Mouse (Mus musculus) CH12F3 (cell line): Measurements from ENCODE around the gene Zfp235.

ENCODE experiments used
- in situ Hi-C: fragments of 300-500 bp; cut with MboI; formaldehyde crosslinking; loops from 2 replicates; pipeline ENCODE4 v1.14.3; 2020; ENCODE audit warnings: low sequenced_read_pairs

Zfp235 gene

DNA sequence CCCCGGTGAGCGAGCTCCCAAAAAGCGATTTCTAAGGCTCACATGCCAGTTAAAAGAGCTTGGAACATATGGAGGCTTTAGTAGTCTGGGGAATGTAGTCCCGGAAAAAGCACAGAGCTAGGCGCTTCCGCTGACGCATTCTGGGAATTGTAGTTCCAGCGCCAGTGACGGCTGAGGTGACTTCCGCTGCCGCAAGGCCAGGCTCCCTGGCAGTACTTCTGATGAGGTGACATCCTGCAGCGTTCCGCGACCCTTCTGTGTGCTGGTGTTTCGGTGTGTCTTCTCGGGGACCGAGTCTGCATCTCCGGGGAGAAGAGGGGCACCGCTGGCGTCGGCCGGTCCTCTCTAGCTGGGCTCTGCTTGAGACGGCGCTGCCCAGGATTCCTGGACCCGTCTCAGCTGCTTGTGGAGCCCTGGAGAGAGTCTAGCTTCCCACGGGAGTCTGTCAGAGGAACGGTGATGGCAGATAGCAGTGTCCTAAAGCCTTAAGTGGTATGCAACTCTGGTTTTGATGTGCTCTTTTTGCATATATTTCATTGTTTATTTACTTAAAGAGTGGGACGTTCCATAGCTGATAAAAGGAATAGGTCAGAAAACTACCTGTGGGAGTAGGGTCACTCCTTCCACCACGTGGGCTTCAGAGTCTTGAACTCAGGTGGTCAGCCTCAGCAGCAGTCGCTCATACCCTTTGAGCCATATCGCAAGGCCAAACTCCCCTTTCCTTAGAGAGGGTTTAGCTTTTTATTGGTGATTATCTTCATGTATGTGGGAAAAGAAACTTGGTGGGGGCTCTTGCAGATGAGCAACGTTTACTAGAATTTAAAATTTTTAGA, at the start of gene Zfp235:
Gene Zfp235 (plus strand): TSS at position 174 of the 833 bp plus-strand sequence.
- in situ Hi-C loops: no loop called here

DNA sequence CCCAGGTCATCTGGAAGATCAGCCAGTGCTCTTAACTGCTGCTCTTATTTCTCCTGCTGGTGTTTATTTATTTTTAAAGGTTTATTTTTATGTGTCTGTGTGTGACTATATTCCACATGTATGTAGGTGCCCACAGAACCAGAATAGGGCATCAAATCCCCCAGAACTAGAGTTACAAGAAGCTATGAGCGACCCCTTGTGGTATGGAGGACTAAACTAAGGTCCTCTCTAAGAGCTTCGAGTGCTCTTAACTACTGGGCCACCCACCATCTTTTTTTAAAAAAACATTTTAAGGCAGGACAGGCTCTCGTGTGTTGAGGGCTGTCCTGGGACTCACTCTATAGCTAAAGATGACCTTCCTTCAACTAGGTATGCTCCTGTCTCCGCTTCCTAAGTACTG, 47.1 kb upstream of the Zfp235 start:
- in situ Hi-C loops: no loop called here

DNA sequence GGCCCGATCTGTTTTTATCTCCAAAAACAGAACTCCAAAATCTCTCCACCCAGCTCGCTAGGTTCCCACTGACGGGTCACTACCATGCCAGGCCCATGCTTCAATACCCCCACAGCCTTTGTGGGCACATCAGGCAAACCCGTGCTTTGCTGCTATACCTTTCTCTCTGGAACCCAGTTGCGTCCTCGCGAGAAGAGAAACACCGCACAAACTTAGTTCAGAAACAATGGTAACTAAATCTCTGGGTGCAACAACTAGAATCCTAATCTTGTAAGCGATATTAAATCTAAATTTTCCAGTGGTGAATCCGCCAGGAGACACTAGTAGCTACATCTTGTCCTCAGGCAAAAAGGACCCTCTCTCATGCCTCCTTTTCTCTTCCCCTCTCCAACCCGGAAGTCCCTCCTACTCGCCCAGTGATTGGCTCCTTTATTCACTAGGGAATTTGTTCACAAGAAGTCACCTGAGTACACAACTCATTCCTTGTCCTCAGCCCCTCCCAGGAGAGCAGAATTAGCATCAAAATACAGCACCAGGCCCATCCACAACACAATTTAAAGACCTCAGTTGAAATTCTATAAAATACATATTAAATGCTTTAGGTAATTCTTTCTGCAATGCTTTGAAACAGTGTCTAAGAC, 46.4 kb upstream of the Zfp235 start:
- in situ Hi-C loops: no loop called here

DNA sequence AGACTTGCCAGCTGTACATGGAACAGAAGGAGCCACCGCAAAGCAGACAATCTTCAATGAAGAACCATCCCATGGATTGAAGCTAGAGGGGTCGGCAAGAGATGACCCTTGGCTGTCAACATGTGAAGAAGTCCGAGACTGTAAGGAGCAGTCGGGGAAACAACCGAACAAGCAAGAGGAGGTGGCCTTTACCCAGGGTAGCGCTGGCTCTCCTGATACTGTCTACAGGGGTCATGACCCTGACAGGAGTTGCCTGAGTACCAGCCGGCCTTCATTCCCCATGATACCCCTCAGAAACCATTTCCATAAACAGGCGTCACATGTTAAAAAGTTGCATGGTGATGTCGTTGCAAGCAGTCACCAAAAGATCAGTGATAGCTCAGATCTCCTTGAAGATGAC, 29.6 kb upstream of the Zfp235 start:
- in situ Hi-C loops: no loop called here

DNA sequence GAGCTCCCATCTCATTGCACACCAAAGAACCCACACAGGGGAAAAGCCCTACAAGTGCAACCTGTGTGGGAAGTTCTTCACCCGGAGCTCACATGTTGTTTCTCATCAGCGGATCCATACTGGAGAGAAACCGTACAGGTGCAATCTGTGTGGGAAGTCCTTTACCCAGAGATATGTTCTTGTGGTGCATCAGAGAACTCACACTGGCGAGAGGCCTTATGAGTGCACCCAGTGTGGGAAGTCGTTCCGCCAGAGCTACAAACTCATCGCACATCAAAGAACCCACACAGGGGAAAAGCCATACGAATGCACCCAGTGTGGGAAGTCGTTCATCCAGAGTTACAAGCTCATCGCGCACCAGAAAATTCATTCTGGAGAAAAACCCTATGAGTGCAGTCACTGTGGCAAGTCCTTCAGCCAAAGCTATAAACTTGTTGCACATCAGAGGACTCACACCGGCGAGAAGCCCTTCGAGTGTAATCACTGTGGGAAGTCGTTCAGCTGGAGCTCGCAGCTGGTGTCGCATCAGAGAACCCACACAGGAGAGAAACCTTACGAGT, 28.7 kb upstream of the Zfp235 start:
- in situ Hi-C loops: no loop called here

DNA sequence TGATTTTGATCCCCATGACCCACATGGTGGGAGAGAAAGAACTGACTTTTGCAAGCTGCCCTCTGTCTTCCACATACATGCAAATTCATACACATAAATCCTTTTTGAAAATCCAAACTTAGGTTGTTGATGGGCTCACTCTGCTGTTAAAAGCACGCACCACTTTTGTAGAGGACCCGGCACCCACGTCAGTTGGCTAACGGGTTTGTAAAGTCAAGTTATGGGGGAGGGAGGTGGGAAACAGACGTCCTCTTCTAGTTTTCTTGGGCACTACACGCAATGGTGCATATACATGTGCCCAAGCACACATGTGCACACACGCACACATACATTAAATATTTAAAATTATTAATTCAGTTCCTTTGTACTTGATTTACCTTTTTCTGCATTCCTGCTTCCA, 23.1 kb upstream of the Zfp235 start:
- in situ Hi-C loops: no loop called here

DNA sequence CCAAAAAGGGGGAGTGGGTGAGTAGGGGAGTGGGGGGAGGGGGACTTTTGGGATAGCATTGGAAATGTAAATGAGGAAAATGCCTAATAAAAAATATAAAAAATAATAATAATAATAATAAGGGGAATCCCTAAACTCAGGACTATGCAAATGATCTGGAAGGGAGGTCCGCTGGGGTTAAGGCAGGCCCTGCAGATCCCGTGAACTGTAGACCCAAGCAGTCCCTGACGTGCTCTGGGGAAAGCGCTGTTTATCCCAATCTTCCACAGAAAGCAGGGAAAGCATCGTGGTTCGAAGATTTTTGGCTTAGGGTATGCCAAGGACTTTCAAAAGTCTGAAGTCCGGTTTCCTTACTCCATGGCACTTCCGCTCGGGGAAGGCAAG, 22.2 kb upstream of the Zfp235 start:
- in situ Hi-C loops: no loop called here

DNA sequence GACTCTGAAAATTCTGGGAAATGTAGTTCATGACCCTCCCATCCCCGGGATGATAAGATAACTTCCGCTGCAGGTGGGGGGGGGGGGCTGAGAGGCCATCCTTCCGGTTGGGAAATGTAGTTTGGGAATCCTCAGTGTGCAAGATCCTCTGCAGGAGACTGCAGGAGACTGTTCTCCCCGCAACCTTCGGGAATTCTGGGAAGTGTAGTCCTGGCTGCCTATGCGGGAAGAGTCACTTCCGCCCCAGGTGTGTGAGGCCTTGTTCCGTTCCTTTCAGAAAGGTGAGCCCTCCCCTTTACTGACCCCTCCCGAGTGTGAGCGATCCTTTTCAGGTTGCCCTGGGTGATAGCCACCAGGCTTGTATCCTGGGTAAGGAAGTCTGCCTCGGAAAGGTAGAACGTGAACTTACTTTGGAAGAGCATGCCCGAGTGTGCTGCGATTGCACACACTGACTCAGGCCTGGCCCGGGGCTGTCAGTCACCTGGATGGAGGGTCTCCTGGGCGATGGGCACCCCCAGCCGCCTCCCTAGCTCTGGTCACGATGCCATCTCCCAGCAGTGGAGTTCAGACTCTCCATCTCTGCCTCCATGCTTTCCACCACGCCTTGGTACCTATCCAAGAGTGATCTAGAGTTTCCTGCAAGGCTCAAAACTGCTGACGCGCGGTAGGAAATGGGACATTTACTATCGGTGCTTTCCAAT, 21.7 kb upstream of the Zfp235 start, which contains the start of gene Zfp112:
Gene Zfp112 (plus strand): TSS at position 159 of the 701 bp plus-strand sequence.
- in situ Hi-C loops: no loop called here

DNA sequence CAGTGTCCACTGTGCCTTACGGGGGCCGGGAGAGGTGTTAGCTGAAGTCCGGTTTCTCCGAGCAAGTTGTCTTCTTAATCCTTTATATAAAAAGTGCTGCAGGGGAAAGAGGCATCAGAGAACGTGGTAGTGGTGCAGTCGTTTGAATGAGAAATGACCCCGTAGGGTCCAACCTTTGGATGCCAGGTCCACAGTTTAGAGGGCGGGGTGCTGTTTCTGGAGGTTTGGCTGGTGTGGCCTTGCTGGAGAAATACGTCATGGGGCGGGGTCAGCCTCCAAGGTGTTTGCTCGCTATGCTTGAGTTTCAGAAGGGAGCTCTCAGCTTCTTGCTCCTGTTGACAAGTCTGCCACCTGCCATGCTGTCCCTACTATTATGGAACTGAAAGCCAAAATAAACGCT, 21.0 kb upstream of the Zfp235 start:
- in situ Hi-C loops: no loop called here

DNA sequence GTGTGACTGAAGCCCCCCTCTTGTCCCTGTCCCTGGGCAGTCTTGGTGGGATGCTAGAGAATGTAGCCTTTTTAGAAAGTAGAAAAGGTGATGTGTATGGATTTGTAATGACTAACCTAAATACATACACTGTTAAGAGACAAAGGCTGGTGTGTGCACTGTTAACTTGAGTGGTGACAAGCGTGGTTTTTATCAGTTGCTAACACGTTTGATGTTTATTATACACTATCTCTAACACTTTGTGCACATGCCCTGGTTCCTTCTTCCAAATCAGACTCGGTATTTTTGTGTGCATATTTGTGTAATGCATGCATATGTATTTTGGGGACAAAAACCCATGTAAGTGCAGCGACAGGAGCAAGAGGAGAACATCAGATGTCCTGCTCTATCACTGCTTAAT, 17.3 kb upstream of the Zfp235 start:
- in situ Hi-C loops: no loop called here

DNA sequence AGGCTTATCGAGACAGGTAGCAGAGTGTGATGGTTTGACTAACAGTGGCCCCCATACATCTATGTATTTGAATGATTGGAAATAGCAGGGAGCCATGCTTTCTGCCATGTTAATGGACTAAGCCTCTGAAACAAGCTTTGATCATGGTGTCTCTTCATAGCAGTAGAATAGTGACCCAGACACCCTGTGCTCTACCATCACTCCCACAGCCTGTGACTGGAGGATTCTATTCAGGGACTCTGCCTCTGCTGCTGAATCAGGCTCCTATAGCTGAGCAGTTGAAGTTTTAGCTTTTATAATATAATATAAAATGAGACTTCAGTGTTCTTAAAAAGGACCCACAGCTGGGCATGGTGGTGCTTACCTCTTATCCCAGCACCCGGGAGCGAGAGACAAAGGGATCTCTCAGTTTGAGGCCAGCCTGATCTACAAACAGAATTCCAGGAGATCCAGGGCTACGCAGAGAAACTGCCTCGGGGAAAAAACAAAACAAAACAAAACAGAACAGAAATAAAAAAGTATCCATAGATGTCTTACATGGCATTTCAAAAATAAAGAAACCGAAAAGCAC, 459 bp upstream of the Zfp235 start:
- in situ Hi-C loops: no loop called here

DNA sequence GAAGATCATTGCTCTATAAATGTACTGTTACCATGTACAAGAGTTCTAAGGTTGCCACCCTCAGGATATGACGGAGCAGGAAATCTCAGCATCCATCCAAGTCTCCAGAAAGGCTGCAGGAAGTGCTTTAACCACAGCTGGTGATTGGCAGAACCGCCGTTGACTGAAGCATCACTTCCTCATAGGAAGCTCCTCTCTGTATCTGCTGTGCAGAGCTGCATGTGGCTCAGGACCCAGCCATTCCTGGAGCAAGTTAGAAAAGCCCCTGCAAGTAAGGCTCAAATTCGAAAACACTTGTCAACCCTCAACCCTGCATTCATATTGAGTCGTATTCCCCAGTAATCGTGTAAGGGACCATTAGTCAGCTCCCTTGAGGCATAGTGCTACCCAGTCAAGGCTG, 8.6 kb downstream of the Zfp235 start:
- in situ Hi-C loops: no loop called here

DNA sequence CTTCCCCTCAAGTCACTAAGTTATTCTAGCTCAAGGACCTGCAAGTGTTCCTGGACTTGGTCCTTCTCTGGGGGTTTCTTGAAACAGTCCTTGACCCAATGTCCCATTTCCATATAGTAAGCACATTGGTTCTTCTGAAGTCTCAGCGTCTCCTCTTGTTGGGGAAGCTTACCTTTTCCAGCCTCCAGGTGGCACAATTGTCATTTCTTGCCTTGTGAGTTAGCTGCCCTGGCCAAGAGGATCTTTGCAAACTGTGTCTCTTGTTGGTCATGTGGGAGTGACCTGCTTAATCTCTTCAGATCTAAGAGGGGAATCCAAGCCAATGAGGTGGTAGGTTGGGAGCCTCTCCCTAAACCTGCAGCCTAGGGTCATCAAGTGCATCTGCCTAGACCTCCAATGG, 19.3 kb downstream of the Zfp235 start:
- in situ Hi-C loops: loop anchor here (25.0 kb wide), 1 partner anchor 134 kb away; no protein-coding TSS in a partner anchor

DNA sequence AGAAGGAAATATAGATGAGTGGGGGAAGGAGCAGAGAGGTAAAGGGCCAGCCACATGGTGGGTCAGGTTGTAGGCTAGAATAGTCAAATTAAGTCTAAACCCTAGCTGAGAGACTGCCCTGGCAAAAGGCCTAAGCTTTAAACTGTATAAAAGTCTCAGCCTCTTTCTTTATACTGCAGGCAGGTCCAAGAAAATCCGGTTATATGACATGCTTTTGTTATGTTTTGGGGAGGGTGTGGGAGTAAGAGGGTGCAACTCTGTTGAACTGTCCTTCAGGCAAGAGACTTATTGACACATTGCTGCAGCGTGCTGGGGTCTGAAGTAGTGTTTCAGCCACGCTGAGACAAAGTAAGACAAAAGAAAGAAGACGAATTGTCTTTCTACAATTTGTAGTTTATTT, 38.2 kb downstream of the Zfp235 start:
- in situ Hi-C loops: loop anchor here (25.0 kb wide), 1 partner anchor 115 kb away; no protein-coding TSS in a partner anchor

DNA sequence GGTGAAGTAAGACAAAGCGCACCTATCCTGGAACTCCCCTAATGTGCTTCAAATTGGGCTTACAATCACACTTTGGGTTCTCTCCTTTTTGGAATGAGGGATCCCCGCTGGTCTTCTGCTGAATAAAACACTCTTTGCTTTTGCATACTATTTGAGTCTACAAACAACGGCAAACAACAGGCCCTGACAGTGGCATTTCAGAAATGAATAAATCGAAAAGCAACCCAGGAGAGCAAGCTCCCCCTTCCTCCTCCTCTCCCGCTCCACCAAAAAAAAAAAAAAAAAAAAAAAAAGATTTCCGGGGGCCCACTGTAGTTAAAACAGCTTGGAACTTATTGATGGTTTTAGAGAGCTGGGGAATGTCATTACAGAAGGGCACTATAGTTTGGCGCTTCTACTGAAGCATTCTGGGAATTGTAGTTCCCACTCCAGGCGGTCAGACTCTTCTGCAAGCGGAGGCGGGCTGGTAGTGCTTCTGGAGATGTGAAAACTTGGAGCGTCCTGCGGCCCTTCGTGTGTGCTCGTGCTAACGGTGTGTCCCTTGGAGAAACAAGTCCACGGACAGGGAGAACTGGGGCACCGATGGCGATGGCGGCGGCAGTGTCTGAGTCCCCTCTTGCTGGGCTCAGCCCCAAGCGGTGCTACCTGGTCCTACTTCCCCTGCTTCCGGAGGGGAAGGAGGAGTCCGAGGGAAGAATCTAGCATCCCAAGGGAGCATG, 40.8 kb downstream of the Zfp235 start, which contains the start of gene Zfp114:
Gene Zfp114 (plus strand): TSS at position 443 of the 719 bp plus-strand sequence.
- in situ Hi-C loops: loop anchor here (25.0 kb wide), 1 partner anchor 113 kb away; no protein-coding TSS in a partner anchor

DNA sequence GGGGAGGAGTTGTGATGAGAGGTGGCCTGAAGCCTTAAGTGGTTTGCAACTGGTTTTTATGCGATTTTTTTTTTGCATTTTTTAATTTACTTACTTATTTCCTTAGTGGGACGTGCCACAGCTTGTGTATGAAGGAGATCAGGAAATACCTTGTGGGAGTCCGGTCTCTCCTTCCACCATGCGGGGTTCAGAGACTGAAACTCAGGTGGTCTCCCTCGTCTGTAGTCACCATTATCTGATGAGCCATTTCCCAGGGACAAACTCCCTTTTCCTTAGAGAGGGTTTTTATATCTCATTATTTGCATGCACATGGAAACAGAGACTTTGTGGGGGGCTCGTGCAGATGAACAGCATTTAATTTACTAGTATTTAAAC, 41.4 kb downstream of the Zfp235 start:
- in situ Hi-C loops: no loop called here

DNA sequence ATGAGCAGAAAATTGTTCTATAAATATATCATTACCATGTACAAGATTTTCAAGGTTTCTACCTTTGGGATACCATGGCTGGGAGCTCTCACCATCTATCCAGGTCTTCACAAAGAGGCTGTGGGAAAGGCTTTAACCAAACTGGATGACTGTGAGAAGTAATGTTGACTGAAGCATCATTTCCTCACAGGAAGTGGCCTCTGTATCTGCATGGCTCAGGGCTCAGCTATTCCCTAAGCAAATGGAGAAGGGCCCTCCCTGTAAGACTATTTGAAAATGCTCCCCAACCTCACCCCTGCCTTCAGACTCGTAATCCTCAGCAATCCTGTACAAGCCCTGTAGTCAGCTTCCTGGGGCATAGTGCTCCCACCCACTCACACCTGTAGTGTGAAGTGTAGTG, 53.6 kb downstream of the Zfp235 start:
- in situ Hi-C loops: no loop called here

DNA sequence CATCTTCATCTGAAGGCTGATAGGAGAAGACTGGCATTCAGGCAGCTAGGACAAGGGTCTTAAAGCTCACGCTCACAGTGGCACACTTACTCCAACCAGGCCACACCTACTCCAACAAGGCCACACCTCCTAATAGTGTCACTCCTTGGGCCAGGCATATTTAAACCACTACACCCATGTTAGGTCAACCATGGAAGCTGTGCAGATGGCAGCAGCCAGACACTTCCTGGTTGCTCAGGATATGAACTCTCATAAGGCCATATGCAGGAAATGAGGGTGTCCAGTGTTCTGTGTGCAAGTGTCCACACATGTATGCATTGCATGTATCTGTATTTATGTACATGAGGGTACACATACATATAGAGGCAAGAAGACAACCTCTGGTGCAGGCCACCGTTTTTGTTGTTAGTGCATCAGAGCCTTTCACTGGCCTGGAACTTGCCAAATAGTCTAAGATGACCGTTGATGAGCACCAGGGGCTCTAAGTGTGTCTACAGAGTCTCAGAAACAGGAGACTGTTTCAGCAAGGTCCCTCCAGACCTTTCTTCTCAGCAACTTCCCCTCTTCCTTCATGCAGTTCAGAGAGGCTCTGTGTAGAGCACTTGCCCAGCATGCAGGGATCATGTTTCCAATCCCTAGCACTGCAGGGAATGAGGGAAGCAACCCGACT, 55.1 kb downstream of the Zfp235 start:
- in situ Hi-C loops: no loop called here

DNA sequence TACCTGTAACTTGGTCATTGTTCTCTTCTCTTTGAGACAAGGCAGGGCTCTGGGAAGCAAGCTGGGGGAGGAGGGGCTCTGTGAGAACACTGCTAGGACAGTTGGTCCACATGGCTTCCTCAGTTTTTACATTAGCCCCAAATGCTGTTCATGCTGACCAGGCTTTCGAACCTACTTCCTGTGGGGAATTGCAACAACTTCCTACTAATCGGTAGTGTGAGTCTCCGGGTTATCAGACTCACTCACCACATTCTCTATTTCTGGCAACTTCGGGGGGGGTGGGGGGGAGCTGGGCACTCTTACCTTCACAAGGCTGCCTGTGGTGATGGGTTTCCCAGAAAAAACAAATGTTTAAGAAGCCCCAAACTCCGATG, 55.6 kb downstream of the Zfp235 start:
- in situ Hi-C loops: no loop called here

DNA sequence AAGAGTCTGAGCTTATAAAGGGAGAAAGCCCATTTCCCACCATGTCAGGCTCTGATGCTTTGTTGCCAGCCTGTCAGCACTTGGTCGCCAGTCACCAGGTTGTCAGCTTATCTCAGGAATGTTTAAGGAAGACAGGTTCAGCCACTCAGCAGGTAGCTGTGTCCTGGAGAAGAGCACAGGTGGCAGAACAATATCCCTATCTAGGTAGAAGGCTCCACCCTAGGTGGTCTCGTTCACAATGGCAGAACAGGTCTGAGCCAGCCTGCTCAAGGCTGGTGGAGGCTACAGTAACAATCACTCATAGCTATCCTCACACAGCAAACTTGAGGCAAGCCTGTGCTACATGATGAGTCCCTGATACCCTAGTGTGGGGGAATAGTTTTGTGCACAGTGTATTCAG, 57.4 kb downstream of the Zfp235 start:
- in situ Hi-C loops: no loop called here
